Mouse (Mus musculus) hindbrain, postnatal 0 days (tissue): ENCODE results near the gene Asf1a. TPM values are rescaled to one million over a fixed set of nuclear protein-coding genes. Genes with fewer than 3 reads are reported as not detected.

Source experiments
- ATAC-seq: fragments of 200-750 bp; cut with Nextera tagmentation; 2 replicates; pipeline ENCODE4 v1.8.0; 2017; ENCODE audit warnings: mild to moderate bottlenecking, moderate TSS enrichment, moderate library complexity
- DNase-seq: peaks from one replicate; pipeline ENCODE4 v3.0.0-alpha.2; 2015; ENCODE audit warnings: low spot score
- H3K27ac ChIP-seq: fragments of 300-500 bp; sonication (generic); 2 replicates; pipeline ENCODE4 v1.5.1; 2014; ENCODE audit warnings: mild to moderate bottlenecking
- H3K27me3 ChIP-seq: fragments of 300-500 bp; sonication (generic); 2 replicates; pipeline ENCODE4 v1.6.1; 2014; ENCODE audit warnings: low read length, mixed read lengths; ENCODE audit not compliant: insufficient read depth
- H3K36me3 ChIP-seq: fragments of 300-500 bp; sonication (generic); 2 replicates; pipeline ENCODE4 v1.6.1; 2014; ENCODE audit warnings: low read length, mixed read lengths; ENCODE audit not compliant: insufficient read depth
- H3K4me1 ChIP-seq: fragments of 300-500 bp; sonication (generic); 2 replicates; pipeline ENCODE4 v1.6.1; 2014; ENCODE audit warnings: antibody characterized with exemption, low read length, mixed read lengths; ENCODE audit not compliant: insufficient read depth
- H3K4me2 ChIP-seq: fragments of 300-500 bp; sonication (generic); 2 replicates; pipeline ENCODE4 v1.6.1; 2014; ENCODE audit warnings: low read depth, mild to moderate bottlenecking, low read length, moderate library complexity, mixed read lengths
- H3K4me3 ChIP-seq: fragments of 300-500 bp; sonication (generic); 2 replicates; pipeline ENCODE4 v1.5.1; 2014; ENCODE audit warnings: low read length
- H3K9ac ChIP-seq: fragments of 300-500 bp; sonication (generic); replicated peaks from 2 replicates; pipeline ENCODE4 v1.6.1; 2014; ENCODE audit warnings: mild to moderate bottlenecking, low read length, moderate library complexity, mixed read lengths
- H3K9me3 ChIP-seq: fragments of 300-500 bp; sonication (generic); 2 replicates; pipeline ENCODE4 v1.6.1; 2016; ENCODE audit warnings: low read length, mixed read lengths
- CTCF ChIP-seq: IDR thresholded peaks from 2 replicates; pipeline ENCODE4 v1.5.1; 2016; ENCODE audit warnings: antibody characterized with exemption, control low read depth, low read depth
- WGBS: fragments of 180-500 bp; shearing (Covaris S2); extraction: QIAGEN DNeasy Blood & Tissue Kit; methylation state at CpG from one replicate; pipeline ENCODE4 v1.1.7; 2014; 5-methylcytosine and 5-hydroxymethylcytosine counted together
- polyA plus RNA-seq: library from polyadenylated mRNA; unstranded; fragments of >200 nt; fragmentation: Nextera tagmentation; extraction: Ambion mirVana; gene quantifications from 2 replicates; pipeline ENCODE4 v1.2.1, GENCODE M21; 2015
- total RNA-seq: library from RNA; depleted of rRNA; stranded (reverse); fragments of >200 nt; gene quantifications from 2 replicates; pipeline ENCODE4 v1.2.3, GENCODE M21; 2014; rRNA removed

The Asf1a gene
- total RNA-seq (25.2 and 25.6 TPM in 2 replicates), polyA plus RNA-seq (67.2 and 68.4 TPM in 2 replicates)

- Histone ChIP-seq H3K9ac (peak within 1 kb of the TSS; percentile 76), H3K4me2 (peak within 1 kb of the TSS; percentile 77), H3K27me3 (no peaks in the 10 kb centered on the region), H3K4me3 (peak within 1 kb of the TSS; percentile 65), H3K27ac (peak within 1 kb of the TSS; percentile 93), H3K36me3 (no peaks in the 10 kb centered on the region), H3K4me1 (peaks cover 10% of the 10 kb centered on the region; the same call in 1 of the 2 replicates), H3K9me3 (no peaks in the 10 kb centered on the region)
- ATAC-seq (peak; percentile 97), DNase-seq (peak; percentile 98)
- peak; percentile 74 for TF ChIP-seq CTCF
- WGBS = under 1% methylated on average over 49 of the region's 52 CpGs
These were observed at the start of gene Asf1a for GRCm38 (mm10) chr10:53596677-53597120. TSS of gene Asf1a (plus strand) at chr10:53596757.

GRCm38 (mm10) chr10:53562001-53562400 is 34.6 kb upstream of the Asf1a start:
- DNase-seq = no peak
- Histone ChIP-seq H3K4me1 (no peaks in the 10 kb centered on the region), H3K4me3 (no peak overlapping the region), H3K27ac (no peak overlapping the region), H3K9me3 (no peaks in the 10 kb centered on the region), H3K9ac (no peak overlapping the region), H3K36me3 (no peaks in the 10 kb centered on the region), H3K27me3 (no peaks in the 10 kb centered on the region), H3K4me2 (no peak overlapping the region)
- 90% methylated on average over 5 of the region's 5 CpGs for WGBS
- TF ChIP-seq CTCF = no peak
- no peak for ATAC-seq

- ATAC-seq = no peak
- DNase-seq = no peak
- no peaks in the 10 kb centered on the region for H3K9me3 ChIP-seq
- no peak overlapping the region for H3K4me2 ChIP-seq
- no peaks in the 10 kb centered on the region for H3K36me3 ChIP-seq
- TF ChIP-seq CTCF = no peak
- H3K9ac ChIP-seq = no peak overlapping the region
- H3K4me3 ChIP-seq = no peak overlapping the region
- H3K27ac ChIP-seq = no peak overlapping the region
- 50% methylated on average over 2 of the region's 2 CpGs for WGBS
- H3K27me3 ChIP-seq = no peaks in the 10 kb centered on the region
- no peaks in the 10 kb centered on the region for H3K4me1 ChIP-seq
These were observed 31.0 kb upstream of the Asf1a start for GRCm38 (mm10) chr10:53565538-53565937.

DNA sequence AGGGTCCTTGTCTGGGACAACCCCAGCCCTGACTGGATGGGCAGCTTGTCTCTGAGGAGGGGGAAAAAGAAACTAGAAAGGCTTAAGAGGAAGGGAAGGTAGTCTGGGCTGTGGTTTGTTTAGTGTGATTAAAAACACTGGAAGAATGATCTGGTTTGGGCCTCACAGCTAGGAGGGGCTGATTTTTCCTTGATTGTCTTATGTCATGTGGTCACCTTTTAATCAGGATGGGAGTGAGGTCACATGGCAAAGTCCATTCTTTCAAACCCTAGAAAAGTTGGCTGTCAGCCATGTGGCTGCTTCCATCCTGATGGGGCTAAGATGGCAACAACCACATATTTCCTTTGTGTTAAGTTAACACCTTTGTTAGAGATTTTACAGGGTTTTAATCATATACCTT is 28.0 kb upstream of the Asf1a start:
- Histone ChIP-seq H3K27me3 (no peaks in the 10 kb centered on the region), H3K4me3 (no peak overlapping the region), H3K27ac (no peak overlapping the region), H3K36me3 (no peaks in the 10 kb centered on the region), H3K9ac (no peak overlapping the region), H3K4me1 (no peaks in the 10 kb centered on the region), H3K9me3 (no peaks in the 10 kb centered on the region), H3K4me2 (no peak overlapping the region)
- no peak for TF ChIP-seq CTCF
- DNase-seq (no peak), ATAC-seq (no peak)

- Histone ChIP-seq H3K4me2 (peak overlapping the region; percentile 78), H3K27me3 (no peaks in the 10 kb centered on the region), H3K4me3 (peak overlapping the region; percentile 39), H3K9ac (peak overlapping the region; percentile 35; the same call in 1 of the 2 replicates), H3K9me3 (no peaks in the 10 kb centered on the region), H3K4me1 (0 out of 2 replicates have a peak, but pooled peaks cover 4% of the 10 kb centered on the region), H3K36me3 (no peaks in the 10 kb centered on the region), H3K27ac (0 out of 2 replicates have a peak overlapping the region, but pooled peaks have one; percentile 41)
- 30% methylated on average over 7 of the region's 7 CpGs for WGBS
- DNase-seq = peak; percentile 27
- no peak for TF ChIP-seq CTCF
- ATAC-seq = peak; percentile 81
These were observed 16.4 kb upstream of the Asf1a start for GRCm38 (mm10) chr10:53580137-53580536.

GRCm38 (mm10) chr10:53580621-53581081 is 15.9 kb upstream of the Asf1a start:
- no peak for TF ChIP-seq CTCF
- 0 out of 2 replicates have a peak, but pooled peaks cover 4% of the 10 kb centered on the region for H3K4me1 ChIP-seq
- H3K9ac ChIP-seq = peak overlapping the region; percentile 35; the same call in 1 of the 2 replicates
- DNase-seq (peak; percentile 84), ATAC-seq (peak; percentile 92)
- H3K4me3 ChIP-seq = peak overlapping the region; percentile 39
- no peaks in the 10 kb centered on the region for H3K9me3 ChIP-seq
- H3K4me2 ChIP-seq = peak overlapping the region; percentile 78
- no peaks in the 10 kb centered on the region for H3K27me3 ChIP-seq
- WGBS = 13% methylated on average over 14 of the region's 14 CpGs
- H3K36me3 ChIP-seq = no peaks in the 10 kb centered on the region
- peak overlapping the region; percentile 41; the same call in 1 of the 2 replicates for H3K27ac ChIP-seq

DNA sequence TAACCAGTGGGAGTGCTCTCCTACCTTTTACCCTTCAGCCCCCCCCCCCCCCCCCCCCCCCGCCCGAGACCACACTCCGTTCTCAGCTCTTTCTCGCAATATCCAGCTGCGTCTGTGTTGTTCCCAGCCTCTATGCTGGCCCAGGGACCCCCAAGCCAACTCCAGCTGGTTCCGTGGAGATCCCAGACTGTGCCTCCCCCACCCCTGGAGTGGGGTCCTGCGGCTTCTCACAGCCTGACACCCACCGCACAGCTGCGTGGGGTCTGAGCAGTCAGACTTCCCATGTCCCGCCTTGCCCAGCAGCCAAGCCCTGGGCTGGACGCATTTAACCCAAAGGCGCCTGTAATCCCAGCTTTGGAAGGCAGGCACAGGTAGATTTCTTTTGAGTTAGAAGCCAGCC is 15.5 kb upstream of the Asf1a start:
- Histone ChIP-seq H3K9ac (peak overlapping the region; percentile 35; the same call in 1 of the 2 replicates), H3K4me2 (peak overlapping the region; percentile 78), H3K4me3 (peak overlapping the region; percentile 39), H3K9me3 (no peaks in the 10 kb centered on the region), H3K27ac (no peak overlapping the region), H3K4me1 (0 out of 2 replicates have a peak, but pooled peaks cover 4% of the 10 kb centered on the region), H3K36me3 (no peaks in the 10 kb centered on the region), H3K27me3 (no peaks in the 10 kb centered on the region)
- DNase-seq = no peak
- peak; percentile 68 for ATAC-seq
- no peak for TF ChIP-seq CTCF
- WGBS = 13% methylated on average over 11 of the region's 12 CpGs
